1 mouse cellular context compared by ENCODE assay signal in the genomic region with DNA sequence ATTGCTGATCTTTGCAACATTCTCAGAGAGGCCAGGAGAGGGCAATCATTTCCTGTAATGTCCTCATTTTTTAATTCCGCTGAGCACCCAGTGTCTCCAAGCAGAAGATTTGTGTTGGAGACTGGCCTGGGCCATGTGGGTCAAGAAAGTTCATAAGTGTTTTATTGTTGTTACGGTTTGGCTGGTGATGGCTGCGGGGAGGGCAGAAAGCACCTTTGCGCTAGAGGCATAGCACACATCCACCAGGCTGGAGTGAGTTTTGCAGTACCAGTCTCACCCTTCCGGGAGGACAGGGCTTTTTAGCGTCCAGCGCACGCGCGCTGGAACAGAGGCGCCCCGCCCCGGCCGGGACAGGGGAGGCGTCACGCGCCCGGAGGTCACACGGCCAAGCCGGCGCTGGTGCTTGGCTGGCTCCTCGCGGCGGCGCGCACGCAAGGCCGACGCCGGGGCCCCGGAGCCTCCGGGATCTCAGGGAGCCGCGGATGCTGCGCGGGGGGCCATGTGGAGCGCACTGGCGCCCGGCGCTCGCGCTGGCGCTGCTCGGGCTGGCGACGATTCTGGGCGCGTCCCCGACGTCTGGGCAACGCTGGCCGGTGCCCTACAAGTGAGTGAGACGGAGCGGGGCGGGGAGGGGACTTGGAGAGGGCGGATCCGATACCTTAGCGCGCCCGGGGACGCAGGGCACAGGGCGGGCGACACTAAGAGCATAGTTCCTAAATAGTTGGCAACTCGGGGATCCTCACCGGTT.
TF ChIP-seq lines count a peak whose summit lies in the region.

Cln5 (plus strand) TSS at position 353 of the 748 bp plus-strand sequence.

TF ChIP-seq in MEL, 35 proteins besides CTCF, POLR2A, EP300 and RAD21 (continued from another document):
- TF ChIP-seq MAFK (IDR thresholded peaks at IDR 0.05; ENCODE audit: borderline replicate concordance, low read depth, low read length) (0 out of 2 replicates have a peak, but pooled peaks have one; percentile 20), POLR2AphosphoS2 (IDR thresholded peaks at IDR 0.05; ENCODE audit: low read length) (peak; percentile 89), GABPA (IDR thresholded peaks at IDR 0.05; ENCODE audit: low read depth, low read length) (no peak), TAL1 (IDR thresholded peaks at IDR 0.05; ENCODE audit: low read length) (no peak)
